Mouse (Mus musculus) E14TG2a.4 (cell line): ENCODE measurements around the gene Dcps.

Experiments used
- CTCF ChIP-seq: conservative IDR thresholded peaks from 2 replicates; pipeline ENCODE4 v1.5.1; 2014; ENCODE audit warnings: low read length
- NANOG ChIP-seq: IDR thresholded peaks from 2 replicates; pipeline ENCODE4 v1.6.1; 2014; ENCODE audit warnings: borderline replicate concordance, low read length, mixed read lengths
- POU5F1 ChIP-seq: IDR thresholded peaks from 2 replicates; pipeline ENCODE4 v1.6.1; 2014; ENCODE audit warnings: low read length, borderline replicate concordance

- TF ChIP-seq CTCF (no peak), NANOG (no peak), POU5F1 (no peak)
Observed at GRCm38 (mm10) chr9:35158477-35158876, 17.4 kb downstream of the Dcps start.
